Mouse (Mus musculus) kidney, adult 11 months (tissue): ENCODE measurements around the gene Tasp1.
"Not testable (repeated sequence)": the region's sequence is repeated elsewhere in the genome, so short reads cannot be mapped to it uniquely, and the experiment has no call there.

Source experiments
- DNase-seq: peaks from one replicate; pipeline ENCODE4 v3.0.0; 2022

Tasp1 gene

GRCm38 (mm10) chr2:140066353-140067314 lies at the start of gene Tasp1:
Gene Tasp1 (minus strand): TSS chr2:140066805.
- DNase-seq = peak; percentile 94

DNA sequence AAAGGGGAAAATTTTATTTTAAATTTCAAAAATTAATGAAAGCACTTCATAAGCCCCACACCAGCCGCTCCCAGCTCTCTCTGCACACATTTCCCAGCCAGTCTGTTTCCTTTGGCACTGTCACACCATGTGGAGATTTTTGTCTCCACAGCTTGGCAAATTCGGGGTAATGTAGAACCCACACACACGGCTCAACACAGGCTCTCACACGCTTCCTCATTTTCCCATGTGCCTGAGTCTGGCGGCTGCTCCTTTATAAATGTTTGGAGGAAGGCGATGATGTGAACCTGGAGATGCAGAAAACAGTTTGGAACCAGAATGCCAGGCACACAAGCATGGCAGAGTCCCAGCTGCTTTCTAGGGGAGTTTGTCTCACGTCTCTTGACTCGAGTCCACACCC lies 47.2 kb upstream of the Tasp1 start:
- DNase-seq = no peak

GRCm38 (mm10) chr2:140108945-140109344 lies 42.3 kb upstream of the Tasp1 start:
- no peak for DNase-seq

DNA sequence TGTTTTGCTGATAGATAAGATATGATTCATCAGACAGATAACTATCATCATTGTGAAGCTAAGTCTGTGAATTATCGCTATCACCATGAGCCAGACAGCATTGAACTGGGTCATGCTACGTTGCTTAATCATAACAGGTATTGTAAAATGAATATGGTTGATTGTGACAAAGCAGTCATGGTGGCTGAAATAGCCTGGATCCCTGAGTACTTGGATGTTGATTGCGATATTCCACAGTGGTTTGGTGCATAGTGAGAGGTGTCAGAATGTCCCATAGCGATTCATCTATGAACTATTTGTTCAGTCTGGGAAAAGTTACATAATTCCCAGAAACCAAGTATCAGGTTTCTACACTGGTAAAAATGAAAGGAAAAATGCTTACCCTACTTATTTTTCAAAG lies 41.0 kb upstream of the Tasp1 start:
- no peak for DNase-seq

- no peak for DNase-seq
Observed at GRCm38 (mm10) chr2:140104951-140105350, 38.3 kb upstream of the Tasp1 start.

- DNase-seq = no peak
Observed at GRCm38 (mm10) chr2:140100551-140101474, 34.2 kb upstream of the Tasp1 start.

DNA sequence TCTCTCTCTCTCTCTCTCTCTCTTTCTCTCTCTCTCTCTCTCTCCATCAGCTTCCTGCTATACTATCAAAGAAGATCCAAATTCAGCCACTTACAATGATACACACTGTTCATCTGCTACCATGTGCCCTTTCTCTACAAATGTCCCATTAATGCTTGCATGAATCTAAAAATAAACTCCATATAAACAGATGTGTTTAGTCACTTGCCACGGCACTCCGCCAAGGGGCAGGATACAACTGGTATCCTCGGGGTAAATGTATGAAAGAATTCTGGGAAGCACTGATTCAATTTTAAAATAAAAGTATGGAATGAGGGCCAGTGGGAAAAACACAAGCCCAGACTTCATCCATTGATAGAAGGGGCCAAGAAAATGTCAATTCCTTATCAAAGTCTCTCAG lies 33.4 kb upstream of the Tasp1 start:
- no peak for DNase-seq

DNA sequence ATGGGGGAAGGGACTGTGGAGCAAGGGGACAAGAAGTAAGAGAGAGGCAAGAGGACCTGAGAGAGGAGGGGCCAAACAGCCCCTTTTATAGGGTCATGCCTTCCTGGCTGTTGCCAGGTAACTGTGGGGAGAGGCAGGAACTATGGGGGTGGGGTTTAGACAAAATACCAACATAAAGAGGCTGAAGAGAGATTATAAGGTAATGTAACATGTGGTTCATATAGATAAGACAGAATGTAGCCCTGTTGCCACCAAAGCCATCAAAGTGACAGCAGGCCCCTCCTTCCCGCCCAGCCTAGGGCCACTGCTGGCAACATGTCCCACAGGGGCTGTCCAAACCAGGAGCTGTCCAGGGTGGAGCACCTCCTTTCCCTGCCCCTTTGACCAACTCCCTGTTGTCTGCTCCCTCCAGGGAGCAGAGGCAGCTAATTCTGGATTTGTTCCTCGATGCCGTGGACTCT lies 30.6 kb upstream of the Tasp1 start:
- no peak for DNase-seq

DNA sequence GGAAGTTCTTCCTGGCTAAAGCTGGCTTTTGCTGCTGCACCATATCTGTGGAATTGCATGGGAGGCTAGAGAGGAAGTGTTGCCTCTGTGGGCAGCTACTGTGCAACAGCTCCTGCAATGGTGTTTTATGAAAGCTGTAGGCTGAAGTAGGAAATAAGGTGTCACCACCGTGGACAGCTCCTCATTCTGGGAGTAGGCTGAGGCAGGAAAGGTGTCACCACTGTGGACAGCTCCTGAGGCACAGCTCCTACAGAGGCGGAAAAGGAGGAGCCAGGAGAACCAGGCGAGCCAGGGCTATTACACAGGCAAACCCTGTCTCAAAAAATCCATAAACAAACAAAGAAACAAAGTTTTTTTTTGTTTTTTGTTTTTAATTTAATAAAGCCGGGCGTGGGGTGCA lies 29.4 kb upstream of the Tasp1 start:
- DNase-seq = no peak

DNA sequence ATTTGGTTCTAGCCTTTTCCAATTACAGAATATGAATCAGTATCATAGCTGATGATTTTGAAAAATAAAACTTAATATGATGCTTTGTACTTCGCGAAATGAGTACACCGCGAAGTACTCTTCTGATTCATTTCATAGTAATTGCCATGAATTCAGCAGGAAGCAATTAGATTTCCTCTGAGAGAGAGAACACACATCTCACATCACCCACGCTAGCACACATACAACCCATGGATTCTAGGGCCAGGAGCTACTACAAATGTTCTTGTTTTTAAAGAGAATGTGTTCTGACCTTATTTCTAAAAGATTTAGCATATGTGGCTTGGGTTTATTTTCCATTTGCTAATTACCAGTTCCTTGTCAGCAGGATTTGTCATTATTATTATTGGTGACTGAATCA lies 26.8 kb upstream of the Tasp1 start:
- no peak for DNase-seq

- DNase-seq = no peak
Observed at GRCm38 (mm10) chr2:140084245-140084644, 17.6 kb upstream of the Tasp1 start.

DNA sequence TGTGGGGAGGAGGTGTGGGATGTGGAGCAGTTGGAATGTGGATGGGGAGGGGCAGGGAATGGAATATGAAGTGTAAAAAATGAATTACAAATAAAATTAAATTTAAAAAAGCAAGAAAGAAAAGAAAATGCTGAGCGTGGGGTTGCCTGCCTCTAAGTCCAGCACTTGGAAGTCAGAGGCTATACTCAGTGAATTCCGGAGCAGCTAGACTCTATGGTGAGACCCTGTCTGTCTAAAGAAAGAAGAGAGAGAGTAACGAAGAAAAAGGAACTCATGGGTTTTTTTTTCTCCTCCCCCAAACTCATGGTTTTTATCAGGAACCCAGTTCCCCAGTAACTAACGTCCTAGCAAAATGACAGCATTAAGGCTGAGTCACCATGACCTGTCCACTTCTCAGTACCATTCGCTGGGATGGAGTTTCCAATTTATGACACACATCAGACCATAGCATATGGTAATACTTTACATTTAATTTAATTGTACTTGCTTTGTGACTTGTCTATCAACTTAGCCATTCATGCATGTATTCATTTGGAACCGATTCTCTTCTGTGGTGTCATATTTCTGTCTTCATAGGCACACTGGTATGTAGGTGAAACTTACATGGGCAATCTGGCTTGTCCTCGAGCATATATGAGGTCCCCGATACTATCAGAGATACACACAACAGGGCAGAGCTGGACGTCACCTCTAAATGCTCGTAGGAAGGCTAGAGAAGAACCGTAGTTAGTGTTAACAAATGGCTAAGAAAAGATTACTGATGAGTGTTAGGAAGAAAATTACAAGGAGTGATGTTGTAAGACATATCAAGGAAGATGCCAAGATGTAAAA lies 14.4 kb upstream of the Tasp1 start:
- DNase-seq = no peak

GRCm38 (mm10) chr2:140079284-140079683 lies 12.7 kb upstream of the Tasp1 start:
- DNase-seq = not testable (repeated sequence)

- peak; percentile 50 for DNase-seq
Observed at GRCm38 (mm10) chr2:140078600-140079280, 12.1 kb upstream of the Tasp1 start.

- peak; percentile 6 for DNase-seq
Observed at GRCm38 (mm10) chr2:140077476-140077875, 10.9 kb upstream of the Tasp1 start.

- DNase-seq = no peak
Observed at GRCm38 (mm10) chr2:140075150-140075549, 8.5 kb upstream of the Tasp1 start.

DNA sequence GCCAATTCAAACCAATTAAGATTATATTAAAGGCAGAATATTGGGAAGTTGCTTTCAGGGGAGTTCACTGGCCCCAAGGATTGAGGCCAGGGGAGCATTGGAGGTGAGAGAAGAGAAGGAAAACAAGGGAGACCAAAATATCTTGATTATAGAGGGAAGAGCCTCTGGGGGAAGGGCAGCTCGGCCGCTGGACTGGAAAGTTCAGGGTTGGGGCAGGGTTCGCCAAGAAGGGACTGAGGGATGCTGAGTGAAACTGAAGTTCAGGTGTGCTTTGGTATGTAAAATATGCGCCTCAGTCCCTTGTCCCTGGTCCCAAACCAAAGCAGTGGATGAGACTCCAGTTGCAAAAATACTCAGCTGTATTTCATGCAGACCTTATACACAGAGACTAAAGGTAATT lies 911 bp upstream of the Tasp1 start:
- DNase-seq = peak; percentile 20

- DNase-seq = no peak
Observed at GRCm38 (mm10) chr2:140065676-140066075, 929 bp downstream of the Tasp1 start.

- no peak for DNase-seq
Observed at GRCm38 (mm10) chr2:140061481-140061880, 5.1 kb downstream of the Tasp1 start.

GRCm38 (mm10) chr2:140060092-140060867 lies 6.3 kb downstream of the Tasp1 start:
- DNase-seq = no peak

DNA sequence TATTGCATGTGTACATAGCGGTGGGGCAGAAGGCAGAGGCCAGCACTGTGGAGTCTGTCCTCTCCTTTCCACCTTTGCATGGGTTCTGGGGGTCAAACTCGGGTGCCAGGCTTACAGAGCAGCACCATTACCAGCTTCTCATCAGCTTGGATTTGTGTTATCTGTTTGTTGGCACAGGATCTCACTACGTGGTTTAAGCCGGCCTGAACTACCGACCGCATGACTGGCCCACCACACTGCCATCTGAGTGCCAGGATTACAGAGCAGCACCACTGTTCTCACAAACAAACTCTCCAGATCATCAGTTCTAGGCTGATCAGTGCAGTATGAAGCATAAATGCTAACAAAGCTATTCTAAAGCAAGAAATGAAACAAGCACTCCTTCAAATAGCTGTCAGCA lies 8.5 kb downstream of the Tasp1 start:
- no peak for DNase-seq
